Mouse (Mus musculus): ENCODE measurements at regions not wholly inside any gene's neighbourhood (a gene's known extent, or its start where the extent isn't known, plus 50 kb on each side); places are given as distances from the start of the nearest gene placed in this dataset.

DNA sequence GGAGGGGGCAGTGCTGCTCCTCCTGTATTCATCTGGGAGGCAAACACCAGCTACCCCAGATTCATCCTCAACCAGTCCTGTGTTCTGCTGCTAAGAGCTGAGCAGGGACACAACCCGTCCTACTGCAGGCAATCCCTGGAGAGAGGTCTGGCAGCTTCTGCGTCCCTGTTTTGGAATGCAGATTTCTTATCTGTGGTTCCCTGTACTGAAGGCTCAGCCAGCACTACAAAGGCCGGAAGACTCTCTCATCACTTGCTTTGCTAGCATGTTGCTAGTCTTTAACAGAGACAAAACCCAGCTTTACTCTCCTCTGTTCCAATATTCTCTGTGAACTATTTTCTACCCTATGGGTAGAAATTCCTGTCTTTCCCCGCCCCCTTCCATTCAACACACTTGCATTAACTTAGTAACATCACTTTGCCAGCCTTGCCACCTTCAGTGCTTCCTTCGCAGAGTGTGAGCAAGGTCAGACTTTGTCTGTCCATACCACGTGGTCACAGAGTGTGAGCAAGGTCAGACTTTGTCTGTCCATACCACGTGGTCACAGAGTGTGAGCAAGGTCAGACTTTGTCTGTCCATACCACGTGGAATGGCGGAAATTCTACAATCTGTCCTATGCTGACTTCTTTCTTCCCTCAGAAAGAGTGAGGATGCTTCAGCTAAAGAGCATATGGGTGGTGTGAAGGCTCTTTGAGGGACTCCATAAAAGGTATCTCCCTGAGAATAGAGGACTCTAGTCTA is 98.9 kb upstream of the Rgs17 start:
- Histone ChIP-seq H3K27ac (ENCODE audit: low read depth, low read length) (no peak overlapping the region), H3K9me3 (replicated peaks; ENCODE audit: control insufficient read depth, low read length) (no peaks in the 10 kb centered on the region), H3K4me1 (ENCODE audit: control insufficient read depth, insufficient read depth, low read length) (peaks cover 5% of the 10 kb centered on the region), H3K27me3 (ENCODE audit: control insufficient read depth, insufficient read depth, low read length) (no peaks in the 10 kb centered on the region), H3K9ac (ENCODE audit: low read depth, low read length) (no peak overlapping the region), H3K4me3 (ENCODE audit: low read depth, low read length) (no peak overlapping the region), H3K36me3 (ENCODE audit: control insufficient read depth, insufficient read depth, low read length) (no peaks in the 10 kb centered on the region), H3K4me2 (no peak overlapping the region)
- ATAC-seq (replicated peaks; ENCODE audit: insufficient number of reproducible peaks, low FRiP score, low TSS enrichment) = no peak; the same call in 1 of the 2 replicates
- WGBS (ENCODE audit: insufficient replicate concordance) = 32% methylated on average over 9 of the region's 9 CpGs

DNA sequence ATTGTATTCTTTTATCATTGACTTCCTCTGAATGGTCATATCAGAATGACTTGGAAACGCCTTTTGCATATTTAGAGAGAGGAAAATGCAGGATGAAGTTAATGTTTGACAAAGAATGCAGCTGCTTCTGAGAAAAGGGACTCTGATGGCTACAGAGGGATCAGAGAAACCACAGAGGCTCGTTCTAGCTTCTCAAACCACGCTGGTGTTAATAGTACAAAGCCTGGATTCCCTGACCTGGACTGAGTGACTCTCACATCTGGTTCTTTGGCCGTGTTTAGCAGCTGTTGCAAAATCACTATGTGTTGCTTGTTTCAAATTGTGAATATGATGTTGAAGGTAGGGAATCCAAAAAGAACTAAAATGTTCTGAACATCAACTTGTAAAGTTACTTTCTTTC is 91.5 kb upstream of the Rgs17 start:
- ATAC-seq (replicated peaks; ENCODE audit: insufficient number of reproducible peaks, low FRiP score, low TSS enrichment) = no peak
- H3K27me3 ChIP-seq (ENCODE audit: control insufficient read depth, insufficient read depth, low read length) = no peaks in the 10 kb centered on the region
- H3K4me3 ChIP-seq (ENCODE audit: low read depth, low read length) = no peak overlapping the region
- 69% methylated on average over 4 of the region's 4 CpGs for WGBS (ENCODE audit: insufficient replicate concordance)
- no peak overlapping the region for H3K9ac ChIP-seq (ENCODE audit: low read depth, low read length)
- no peaks in the 10 kb centered on the region for H3K4me1 ChIP-seq (ENCODE audit: control insufficient read depth, insufficient read depth, low read length)
- H3K27ac ChIP-seq (ENCODE audit: low read depth, low read length) = no peak overlapping the region
- H3K36me3 ChIP-seq (ENCODE audit: control insufficient read depth, insufficient read depth, low read length) = no peaks in the 10 kb centered on the region
- no peak overlapping the region for H3K4me2 ChIP-seq
- no peaks in the 10 kb centered on the region for H3K9me3 ChIP-seq (replicated peaks; ENCODE audit: control insufficient read depth, low read length)

DNA sequence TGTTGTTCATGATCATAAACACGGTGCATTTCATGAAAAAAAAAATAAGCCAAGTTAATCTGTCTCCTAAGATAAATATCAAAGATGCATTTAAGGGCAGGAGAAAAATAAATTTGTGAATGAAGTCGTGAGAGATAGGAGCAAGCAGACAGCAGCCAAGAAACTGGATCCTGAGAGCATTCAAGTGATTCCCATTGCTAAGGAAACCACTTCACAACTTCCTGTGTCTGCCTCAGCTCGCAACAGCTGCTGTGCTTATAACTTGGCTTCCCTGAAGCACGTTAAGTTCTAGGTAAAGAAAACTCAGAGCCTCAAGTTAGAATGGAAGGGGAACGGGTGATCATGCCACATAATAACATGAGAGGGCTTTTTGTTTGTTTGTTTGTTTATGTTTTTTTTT is 89.3 kb upstream of the Rgs17 start:
- WGBS (ENCODE audit: insufficient replicate concordance) = 56% methylated on average over 5 of the region's 5 CpGs
- Histone ChIP-seq H3K4me3 (ENCODE audit: low read depth, low read length) (no peak overlapping the region), H3K27me3 (ENCODE audit: control insufficient read depth, insufficient read depth, low read length) (no peaks in the 10 kb centered on the region), H3K9ac (ENCODE audit: low read depth, low read length) (no peak overlapping the region), H3K4me2 (no peak overlapping the region), H3K36me3 (ENCODE audit: control insufficient read depth, insufficient read depth, low read length) (no peaks in the 10 kb centered on the region), H3K27ac (ENCODE audit: low read depth, low read length) (no peak overlapping the region), H3K9me3 (replicated peaks; ENCODE audit: control insufficient read depth, low read length) (no peaks in the 10 kb centered on the region), H3K4me1 (ENCODE audit: control insufficient read depth, insufficient read depth, low read length) (no peaks in the 10 kb centered on the region)
- no peak for ATAC-seq (replicated peaks; ENCODE audit: insufficient number of reproducible peaks, low FRiP score, low TSS enrichment)

DNA sequence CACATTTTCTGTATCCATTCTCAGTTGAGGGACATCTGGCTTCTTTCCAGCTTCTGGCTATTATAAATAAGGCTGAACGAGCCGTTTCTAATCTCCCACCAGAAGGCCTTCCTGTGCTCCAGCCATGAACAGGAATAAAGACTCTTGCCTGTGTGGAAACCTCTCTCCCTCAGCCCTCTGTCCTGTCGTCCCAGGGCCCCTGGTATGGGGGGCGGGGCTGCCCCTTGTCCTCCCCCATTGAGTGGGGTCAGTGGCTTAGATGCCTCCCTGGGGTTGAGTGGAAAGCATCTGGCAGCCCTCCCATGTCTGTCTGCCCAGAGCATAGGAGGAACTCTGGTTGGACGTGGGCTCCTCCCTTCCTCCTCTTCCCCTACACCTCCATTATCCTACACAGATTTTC is 88.8 kb upstream of the Rgs17 start:
- Histone ChIP-seq H3K9ac (ENCODE audit: low read depth, low read length) (no peak overlapping the region), H3K4me1 (ENCODE audit: control insufficient read depth, insufficient read depth, low read length) (no peaks in the 10 kb centered on the region), H3K4me3 (ENCODE audit: low read depth, low read length) (no peak overlapping the region), H3K9me3 (replicated peaks; ENCODE audit: control insufficient read depth, low read length) (no peaks in the 10 kb centered on the region), H3K4me2 (no peak overlapping the region), H3K27ac (ENCODE audit: low read depth, low read length) (no peak overlapping the region), H3K36me3 (ENCODE audit: control insufficient read depth, insufficient read depth, low read length) (no peaks in the 10 kb centered on the region), H3K27me3 (ENCODE audit: control insufficient read depth, insufficient read depth, low read length) (no peaks in the 10 kb centered on the region)
- 41% methylated on average over 5 of the region's 5 CpGs for WGBS (ENCODE audit: insufficient replicate concordance)
- ATAC-seq (replicated peaks; ENCODE audit: insufficient number of reproducible peaks, low FRiP score, low TSS enrichment) = 0 out of 2 replicates have a peak, but pooled peaks have one; percentile 35

DNA sequence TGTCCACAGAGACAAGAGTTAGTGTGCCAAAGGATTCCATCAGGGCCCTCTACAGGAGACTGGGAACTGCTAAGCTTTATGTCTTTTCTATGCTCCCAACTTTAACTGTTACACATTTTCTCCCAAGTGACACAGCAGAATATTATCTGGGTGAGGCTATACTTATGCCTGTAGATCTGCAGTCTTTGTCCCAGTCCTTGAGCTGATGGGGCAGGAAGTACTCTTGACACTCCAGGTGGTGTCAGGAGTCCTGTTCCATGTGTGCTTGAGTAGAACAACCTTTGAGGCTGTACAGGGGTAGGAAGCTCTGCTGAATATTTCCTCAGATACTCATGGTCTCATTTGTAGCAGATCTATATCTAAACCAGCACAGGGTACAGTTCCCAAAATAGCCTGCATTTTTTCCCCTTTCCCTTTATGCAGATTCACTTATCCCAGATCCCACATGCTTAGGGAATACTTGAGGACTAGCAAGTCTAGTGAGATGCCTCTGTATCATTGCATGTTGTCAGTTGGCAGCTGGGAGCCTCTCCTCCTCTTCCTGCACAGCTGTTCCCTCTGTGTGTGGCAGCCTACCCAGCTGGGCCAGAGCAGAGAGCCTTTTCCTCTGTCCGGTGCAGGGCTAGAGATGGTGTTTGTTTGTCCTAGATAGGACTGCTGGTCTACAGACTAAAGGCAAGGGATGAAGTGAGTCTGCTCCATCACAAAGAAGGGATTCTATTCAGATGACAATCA is 85.2 kb upstream of the Rgs17 start:
- 33% methylated on average over 1 of the region's 1 CpGs for WGBS (ENCODE audit: insufficient replicate concordance)
- ATAC-seq (replicated peaks; ENCODE audit: insufficient number of reproducible peaks, low FRiP score, low TSS enrichment) = no peak

DNA sequence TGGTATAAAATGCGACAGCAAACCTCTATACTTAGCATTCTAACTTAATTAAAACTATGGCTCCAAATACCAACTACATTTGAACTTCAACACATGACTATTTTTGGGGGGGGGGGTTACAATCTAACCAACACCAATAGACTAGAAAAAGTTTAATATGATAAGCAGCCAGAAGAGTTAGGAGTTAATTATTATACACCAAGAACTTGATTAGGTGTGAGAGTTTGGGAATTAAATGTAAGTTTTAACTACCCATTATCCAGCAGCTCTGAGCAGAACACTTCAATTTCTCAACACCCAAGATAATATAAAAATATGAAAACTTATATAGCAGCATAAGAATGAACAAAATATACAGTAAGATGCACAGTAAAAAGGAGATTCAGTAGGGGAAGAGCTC is 59.2 kb upstream of the Rgs17 start:
- Histone ChIP-seq H3K27ac (ENCODE audit: low read depth, low read length) (no peak overlapping the region), H3K4me3 (ENCODE audit: low read depth, low read length) (no peak overlapping the region), H3K9me3 (replicated peaks; ENCODE audit: control insufficient read depth, low read length) (no peaks in the 10 kb centered on the region), H3K36me3 (ENCODE audit: control insufficient read depth, insufficient read depth, low read length) (no peaks in the 10 kb centered on the region), H3K4me1 (ENCODE audit: control insufficient read depth, insufficient read depth, low read length) (no peaks in the 10 kb centered on the region), H3K4me2 (no peak overlapping the region), H3K27me3 (ENCODE audit: control insufficient read depth, insufficient read depth, low read length) (no peaks in the 10 kb centered on the region), H3K9ac (ENCODE audit: low read depth, low read length) (no peak overlapping the region)
- 83% methylated on average over 1 of the region's 1 CpGs for WGBS (ENCODE audit: insufficient replicate concordance)
- ATAC-seq (replicated peaks; ENCODE audit: insufficient number of reproducible peaks, low FRiP score, low TSS enrichment) = no peak

More for the DNA sequence above, 85.2 kb upstream of the Rgs17 start:
- H3K4me2 ChIP-seq = no peak overlapping the region
- no peaks in the 10 kb centered on the region for H3K36me3 ChIP-seq (ENCODE audit: control insufficient read depth, insufficient read depth, low read length)
- no peaks in the 10 kb centered on the region for H3K4me1 ChIP-seq (ENCODE audit: control insufficient read depth, insufficient read depth, low read length)
- no peaks in the 10 kb centered on the region for H3K27me3 ChIP-seq (ENCODE audit: control insufficient read depth, insufficient read depth, low read length)
- no peak overlapping the region for H3K9ac ChIP-seq (ENCODE audit: low read depth, low read length)
- H3K27ac ChIP-seq (ENCODE audit: low read depth, low read length) = no peak overlapping the region
- H3K9me3 ChIP-seq (replicated peaks; ENCODE audit: control insufficient read depth, low read length) = no peaks in the 10 kb centered on the region
- no peak overlapping the region for H3K4me3 ChIP-seq (ENCODE audit: low read depth, low read length)

DNA sequence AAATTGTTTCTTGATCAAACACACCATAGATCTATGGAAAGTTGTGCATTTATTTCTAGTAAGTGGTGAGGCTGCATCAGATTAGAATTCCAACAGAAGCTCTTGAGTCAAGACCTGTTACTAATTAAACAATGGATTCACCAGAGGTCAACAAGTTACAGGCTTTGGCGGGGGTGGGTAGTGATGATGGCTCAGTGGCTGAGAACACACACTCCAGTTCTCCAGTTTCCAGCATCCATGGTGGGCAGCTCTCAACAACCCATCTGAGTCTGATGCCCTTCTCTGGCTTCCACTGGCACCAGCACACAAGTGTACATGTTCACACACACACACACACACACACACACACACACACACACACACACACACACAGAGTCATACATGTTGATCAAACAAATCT is 56.3 kb upstream of the Rgs17 start:
- Histone ChIP-seq H3K9me3 (replicated peaks; ENCODE audit: control insufficient read depth, low read length) (no peaks in the 10 kb centered on the region), H3K4me1 (ENCODE audit: control insufficient read depth, insufficient read depth, low read length) (no peaks in the 10 kb centered on the region), H3K9ac (ENCODE audit: low read depth, low read length) (no peak overlapping the region), H3K4me3 (ENCODE audit: low read depth, low read length) (no peak overlapping the region), H3K4me2 (no peak overlapping the region), H3K36me3 (ENCODE audit: control insufficient read depth, insufficient read depth, low read length) (no peaks in the 10 kb centered on the region), H3K27me3 (ENCODE audit: control insufficient read depth, insufficient read depth, low read length) (no peaks in the 10 kb centered on the region), H3K27ac (ENCODE audit: low read depth, low read length) (no peak overlapping the region)
- ATAC-seq (replicated peaks; ENCODE audit: insufficient number of reproducible peaks, low FRiP score, low TSS enrichment) = no peak
- 63% methylated on average over 1 of the region's 1 CpGs for WGBS (ENCODE audit: insufficient replicate concordance)
